Mouse (Mus musculus) bone marrow macrophage, adult 2 months (primary cell): ENCODE data around the gene Glt28d2.

Experiments
- CTCF ChIP-seq: IDR thresholded peaks from 2 replicates; pipeline ENCODE4 v1.5.1; 2012; ENCODE audit warnings: low read depth, mild to moderate bottlenecking, low read length, moderate library complexity
- POLR2A ChIP-seq: IDR thresholded peaks from 2 replicates; pipeline ENCODE4 v1.6.1; 2012; ENCODE audit warnings: mild to moderate bottlenecking, low read depth, low read length, borderline replicate concordance

DNA sequence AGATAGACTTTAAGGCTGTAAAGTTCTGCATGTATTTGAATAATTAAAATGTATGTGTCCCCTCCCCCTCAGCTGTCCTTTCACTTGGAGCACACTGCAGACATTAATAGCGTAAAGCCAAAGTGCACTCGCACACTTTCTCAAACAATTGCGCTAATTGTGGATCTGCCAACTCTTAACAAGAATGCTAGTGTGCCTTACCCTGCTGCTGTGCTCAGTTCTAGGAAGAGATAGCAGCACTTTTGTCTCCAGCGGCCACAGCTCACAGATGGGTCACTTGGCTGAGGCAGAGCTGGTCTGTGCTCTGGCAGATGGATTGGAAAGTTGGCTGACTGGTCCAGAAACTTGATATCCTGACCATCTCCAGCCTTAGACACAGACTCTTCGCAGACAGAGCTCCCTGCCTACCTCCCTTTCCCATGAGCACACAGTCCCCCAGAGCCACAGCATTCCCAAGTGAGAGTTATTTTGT lies 40.9 kb upstream of the Glt28d2 start:
- TF ChIP-seq CTCF, result no peak
- no peak for TF ChIP-seq POLR2A
